Mouse (Mus musculus): Measurements from ENCODE around the gene Gm49711. TPM values are rescaled to one million over a fixed set of nuclear protein-coding genes. Genes with fewer than 3 reads are reported as not detected.

Gene Gm49711
- polyA plus RNA-seq, 1 experiment, result not detected

DNA sequence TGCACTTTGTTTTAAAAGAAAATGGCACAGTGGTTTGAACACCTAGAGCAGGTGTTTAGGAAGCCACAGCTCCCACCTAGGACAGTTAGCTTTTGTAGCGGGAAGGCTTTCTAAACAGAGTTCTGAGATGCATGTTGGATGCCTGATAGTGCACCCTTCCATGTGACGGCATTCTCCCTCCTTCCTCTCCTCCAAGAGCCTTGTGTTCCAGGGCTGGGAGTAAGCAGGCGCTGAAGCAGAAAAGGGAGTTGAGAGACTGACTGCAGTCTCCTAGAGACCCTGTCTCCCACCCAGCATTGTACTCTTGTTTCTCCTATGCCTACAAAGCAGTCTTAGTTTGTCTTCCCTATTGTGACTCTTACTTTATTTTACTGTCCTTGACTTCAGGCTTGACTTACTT is 2.1 kb downstream of the Gm49711 start:
- H3K4me2 ChIP-seq (ENCODE audit: low read depth), result peak overlapping the region; percentile 79
- TF ChIP-seq TCF3 (IDR thresholded peaks at IDR 0.05; ENCODE audit: insufficient read length, low read depth) (no peak), USF1 (IDR thresholded peaks at IDR 0.05; ENCODE audit: low read depth) (no peak)
- no peak overlapping the region for H3ac ChIP-seq (ENCODE audit: control insufficient read depth, insufficient read length)
- H3K79me2 ChIP-seq (ENCODE audit: control insufficient read depth, insufficient read depth), result peaks cover 65% of the 10 kb centered on the region
- no peaks in the 10 kb centered on the region for H3K27me3 ChIP-seq (ENCODE audit: control insufficient read depth, insufficient read depth, insufficient read length)
- peaks cover 28% of the 10 kb centered on the region for H3K36me3 ChIP-seq (ENCODE audit: control insufficient read depth, insufficient read depth)
- H3K4me3 ChIP-seq, result no peak overlapping the region

DNA sequence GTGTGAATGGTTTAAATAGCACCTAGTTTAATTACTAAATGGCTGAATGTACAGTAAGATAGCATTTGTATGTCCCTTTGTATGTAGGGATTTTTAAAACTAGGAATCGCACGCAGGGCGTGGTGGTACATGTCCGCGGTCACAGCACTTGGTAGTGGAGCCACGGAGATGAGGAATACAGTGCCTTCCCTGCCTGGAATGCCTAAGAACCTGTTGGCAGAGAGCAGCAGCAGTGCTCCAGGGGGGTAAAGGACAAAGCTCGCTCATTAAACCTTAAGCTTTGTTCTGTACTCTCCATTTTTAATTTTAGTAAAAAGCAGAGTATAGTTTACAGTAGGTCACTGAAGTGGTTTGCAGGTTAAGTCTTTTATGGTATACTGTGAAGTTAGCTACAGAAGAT is 3.5 kb downstream of the Gm49711 start:
- no peak overlapping the region for H3K4me3 ChIP-seq

DNA sequence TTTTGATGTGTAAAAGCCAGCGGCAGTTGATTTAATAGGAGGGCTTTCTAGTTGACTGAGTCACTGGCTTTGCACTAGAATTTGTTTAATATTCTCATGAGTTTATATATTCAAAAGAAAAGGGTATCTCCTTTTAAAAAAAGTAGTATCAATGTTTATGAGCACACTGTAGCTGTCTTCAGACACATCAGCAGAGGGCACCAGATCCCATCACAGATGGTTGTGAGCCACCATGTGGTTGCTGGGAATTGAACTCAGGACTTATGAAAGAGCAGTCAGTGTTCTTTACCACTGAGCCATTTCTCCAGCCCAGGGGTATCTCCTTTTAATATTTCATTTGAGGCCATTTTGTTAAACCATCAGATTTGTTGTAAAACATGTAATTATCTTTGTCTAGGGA is 4.7 kb downstream of the Gm49711 start:
- no peak for TF ChIP-seq SRF (IDR thresholded peaks at IDR 0.05; ENCODE audit: control insufficient read depth, insufficient read length, low read depth)
- TF ChIP-seq POLR2A (IDR thresholded peaks at IDR 0.05; ENCODE audit: insufficient read length, low read depth), result no peak
- TF ChIP-seq USF1 (IDR thresholded peaks at IDR 0.05; ENCODE audit: low read depth), result no peak
- no peak for TF ChIP-seq MAX (IDR thresholded peaks at IDR 0.05; ENCODE audit: low read depth)
- no peak for TF ChIP-seq REST (IDR thresholded peaks at IDR 0.05; ENCODE audit: insufficient read depth, insufficient read length)
- no peak for TF ChIP-seq TCF12 (IDR thresholded peaks at IDR 0.05; ENCODE audit: insufficient read depth, poor library complexity, severe bottlenecking)
- no peaks in the 10 kb centered on the region for H3K27me3 ChIP-seq (ENCODE audit: control insufficient read depth, insufficient read depth, insufficient read length)
- peaks cover 70% of the 10 kb centered on the region for H3K79me2 ChIP-seq (ENCODE audit: control insufficient read depth, insufficient read depth)
- H3K4me2 ChIP-seq (ENCODE audit: low read depth), result no peak overlapping the region
- no peak overlapping the region for H3K4me3 ChIP-seq
- H3ac ChIP-seq (ENCODE audit: control insufficient read depth, insufficient read length), result no peak overlapping the region
- H3K36me3 ChIP-seq (ENCODE audit: control insufficient read depth, insufficient read depth), result peaks cover 49% of the 10 kb centered on the region

More for the DNA sequence above, 3.5 kb downstream of the Gm49711 start:
- Histone ChIP-seq H3K79me2 (ENCODE audit: control insufficient read depth, insufficient read depth) (peaks cover 70% of the 10 kb centered on the region), H3K27me3 (ENCODE audit: control insufficient read depth, insufficient read depth, insufficient read length) (no peaks in the 10 kb centered on the region), H3ac (ENCODE audit: control insufficient read depth, insufficient read length) (no peak overlapping the region), H3K36me3 (ENCODE audit: control insufficient read depth, insufficient read depth) (peaks cover 37% of the 10 kb centered on the region), H3K4me2 (ENCODE audit: low read depth) (no peak overlapping the region)
- no peak for TF ChIP-seq TCF3 (IDR thresholded peaks at IDR 0.05; ENCODE audit: insufficient read length, low read depth)
- no peak for TF ChIP-seq MAX (IDR thresholded peaks at IDR 0.05; ENCODE audit: low read depth)
- TF ChIP-seq REST (IDR thresholded peaks at IDR 0.05; ENCODE audit: insufficient read depth, insufficient read length), result no peak
- no peak for TF ChIP-seq TCF12 (IDR thresholded peaks at IDR 0.05; ENCODE audit: insufficient read depth, poor library complexity, severe bottlenecking)
- no peak for TF ChIP-seq E2F4 (IDR thresholded peaks at IDR 0.05; ENCODE audit: insufficient read depth)
- TF ChIP-seq SRF (IDR thresholded peaks at IDR 0.05; ENCODE audit: control insufficient read depth, insufficient read length, low read depth), result no peak
- TF ChIP-seq USF1 (IDR thresholded peaks at IDR 0.05; ENCODE audit: low read depth), result no peak
- TF ChIP-seq CEBPB (IDR thresholded peaks at IDR 0.05; ENCODE audit: insufficient read depth, poor library complexity, severe bottlenecking), result no peak
- TF ChIP-seq MYOD1 (IDR thresholded peaks at IDR 0.05; ENCODE audit: control insufficient read depth in 1 of 3, insufficient read length in 2 of 3, low read depth in 2 of 3), result no peak
- no peak for TF ChIP-seq POLR2AphosphoS2 (IDR thresholded peaks at IDR 0.05; ENCODE audit: insufficient read length, low read depth)
- no peak for TF ChIP-seq POLR2A (IDR thresholded peaks at IDR 0.05; ENCODE audit: insufficient read length, low read depth)
- TF ChIP-seq MYOG (IDR thresholded peaks at IDR 0.05; ENCODE audit: control insufficient read depth in 1 of 3, insufficient read depth in 1 of 3, insufficient read length in 2 of 3, low read depth in 2 of 3), result no peak

- no peaks in the 10 kb centered on the region for H3K27me3 ChIP-seq (ENCODE audit: control insufficient read depth, insufficient read depth, insufficient read length)
- H3K36me3 ChIP-seq (ENCODE audit: control insufficient read depth, insufficient read depth), result peaks cover 54% of the 10 kb centered on the region
- peaks cover 61% of the 10 kb centered on the region for H3K79me2 ChIP-seq (ENCODE audit: control insufficient read depth, insufficient read depth)
- TF ChIP-seq TCF3 (IDR thresholded peaks at IDR 0.05; ENCODE audit: insufficient read length, low read depth) (no peak), TCF12 (IDR thresholded peaks at IDR 0.05; ENCODE audit: insufficient read depth, poor library complexity, severe bottlenecking) (no peak), POLR2AphosphoS2 (IDR thresholded peaks at IDR 0.05; ENCODE audit: insufficient read length, low read depth) (no peak), MAX (IDR thresholded peaks at IDR 0.05; ENCODE audit: low read depth) (no peak), SRF (IDR thresholded peaks at IDR 0.05; ENCODE audit: control insufficient read depth, insufficient read length, low read depth) (no peak), E2F4 (IDR thresholded peaks at IDR 0.05; ENCODE audit: insufficient read depth) (no peak), USF1 (IDR thresholded peaks at IDR 0.05; ENCODE audit: low read depth) (no peak), POLR2A (IDR thresholded peaks at IDR 0.05; ENCODE audit: insufficient read length, low read depth) (no peak), MYOG (IDR thresholded peaks at IDR 0.05; ENCODE audit: control insufficient read depth in 1 of 3, insufficient read depth in 1 of 3, insufficient read length in 2 of 3, low read depth in 2 of 3) (no peak), MYOD1 (IDR thresholded peaks at IDR 0.05; ENCODE audit: control insufficient read depth in 1 of 3, insufficient read length in 2 of 3, low read depth in 2 of 3) (no peak), CEBPB (IDR thresholded peaks at IDR 0.05; ENCODE audit: insufficient read depth, poor library complexity, severe bottlenecking) (no peak), REST (IDR thresholded peaks at IDR 0.05; ENCODE audit: insufficient read depth, insufficient read length) (no peak)
- no peak overlapping the region for H3ac ChIP-seq (ENCODE audit: control insufficient read depth, insufficient read length)
- H3K4me2 ChIP-seq (ENCODE audit: low read depth), result no peak overlapping the region
- no peak overlapping the region for H3K4me3 ChIP-seq
These were observed 6.7 kb downstream of the Gm49711 start for GRCm38 (mm10) chr16:92064801-92065200.

DNA sequence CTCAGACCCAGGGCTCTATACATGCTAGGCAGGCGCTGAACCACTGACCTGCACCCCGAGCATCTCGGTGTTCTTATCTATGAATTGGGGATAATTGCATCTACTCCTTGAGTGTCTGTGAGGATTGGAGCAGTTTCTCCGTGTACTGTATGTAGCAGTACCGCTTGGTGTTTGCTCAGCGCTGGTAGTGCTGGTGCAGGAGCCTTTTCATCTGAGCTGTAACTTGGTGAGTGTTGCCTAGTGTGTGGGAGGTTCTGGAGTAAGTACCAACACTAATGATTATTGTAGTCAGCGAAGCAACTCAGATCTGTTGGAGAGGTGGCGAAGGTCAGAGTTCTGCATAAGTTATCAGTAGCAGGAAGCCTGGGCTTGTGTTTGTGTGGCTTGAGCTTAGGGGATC is 12.2 kb downstream of the Gm49711 start:
- Histone ChIP-seq H3K36me3 (ENCODE audit: control insufficient read depth, insufficient read depth) (peaks cover 41% of the 10 kb centered on the region), H3ac (ENCODE audit: control insufficient read depth, insufficient read length) (no peak overlapping the region), H3K79me2 (ENCODE audit: control insufficient read depth, insufficient read depth) (peaks cover 56% of the 10 kb centered on the region), H3K27me3 (ENCODE audit: control insufficient read depth, insufficient read depth, insufficient read length) (no peaks in the 10 kb centered on the region), H3K4me2 (ENCODE audit: low read depth) (no peak overlapping the region), H3K4me3 (no peak overlapping the region)
- TF ChIP-seq POLR2AphosphoS2 (IDR thresholded peaks at IDR 0.05; ENCODE audit: insufficient read length, low read depth) (no peak), USF1 (IDR thresholded peaks at IDR 0.05; ENCODE audit: low read depth) (no peak), E2F4 (IDR thresholded peaks at IDR 0.05; ENCODE audit: insufficient read depth) (no peak), POLR2A (IDR thresholded peaks at IDR 0.05; ENCODE audit: insufficient read length, low read depth) (no peak), SRF (IDR thresholded peaks at IDR 0.05; ENCODE audit: control insufficient read depth, insufficient read length, low read depth) (no peak), REST (IDR thresholded peaks at IDR 0.05; ENCODE audit: insufficient read depth, insufficient read length) (no peak), MYOG (IDR thresholded peaks at IDR 0.05; ENCODE audit: control insufficient read depth in 1 of 3, insufficient read depth in 1 of 3, insufficient read length in 2 of 3, low read depth in 2 of 3) (no peak), TCF12 (IDR thresholded peaks at IDR 0.05; ENCODE audit: insufficient read depth, poor library complexity, severe bottlenecking) (no peak), MYOD1 (IDR thresholded peaks at IDR 0.05; ENCODE audit: control insufficient read depth in 1 of 3, insufficient read length in 2 of 3, low read depth in 2 of 3) (no peak), MAX (IDR thresholded peaks at IDR 0.05; ENCODE audit: low read depth) (no peak), TCF3 (IDR thresholded peaks at IDR 0.05; ENCODE audit: insufficient read length, low read depth) (no peak), CEBPB (IDR thresholded peaks at IDR 0.05; ENCODE audit: insufficient read depth, poor library complexity, severe bottlenecking) (no peak)

Measured in myocyte (in vitro differentiated cells).